Comparison of ENCODE assay signal across 8 mouse cellular contexts in genomic region chr7:25781321-25781936, GRCm38 (mm10). TPM values are rescaled to one million over a fixed set of nuclear protein-coding genes. Genes with fewer than 3 reads are reported as not detected.
DNase-seq lines count a peak whose midpoint lies in the region; ATAC-seq and TF ChIP-seq lines count a peak whose summit lies in the region.

No protein-coding gene starts in this region.

- H3K4me2 ChIP-seq in kidney, embryonic 14.5 days (replicated peaks; ENCODE audit: low read depth, low read length): peak overlapping the region; percentile 60
- H3K4me2 ChIP-seq in heart, embryonic 14.5 days (ENCODE audit: low read length): peak overlapping the region; percentile 85
- H3K4me2 ChIP-seq in lung, embryonic 14.5 days: peak overlapping the region; percentile 72

- H3K27ac ChIP-seq in kidney, embryonic 14.5 days (ENCODE audit: low read depth, low read length): peak overlapping the region; percentile 64; the same call in 1 of the 2 replicates
- peak overlapping the region in 1 of 2 experiments; percentile 59; a peak in 2 of 4 replicates for H3K27ac ChIP-seq in heart, embryonic 14.5 days (replicated peaks in 1 of 2; ENCODE audit: control insufficient read depth in 1 of 2, insufficient read depth in 1 of 2, low read depth in 2 of 2, low read length in 2 of 2)
- peak overlapping the region; percentile 86 for H3K27ac ChIP-seq in lung, embryonic 14.5 days (ENCODE audit: low read depth)

- peak; percentile 65 for ATAC-seq in kidney, embryonic 14.5 days (ENCODE audit: low FRiP score, low TSS enrichment)
- peak; percentile 31; the same call in 1 of the 2 replicates for ATAC-seq in heart, embryonic 14.5 days (ENCODE audit: insufficient number of reproducible peaks, insufficient read depth, low FRiP score, low read depth)
- peak; percentile 55 for ATAC-seq in lung, embryonic 14.5 days (ENCODE audit: insufficient read depth)

- H3K4me3 ChIP-seq in kidney, embryonic 14.5 days (ENCODE audit: low read length): peak overlapping the region; percentile 22
- peak overlapping the region; percentile 31 to 34 for H3K4me3 ChIP-seq in heart, embryonic 14.5 days (ENCODE audit: control insufficient read depth in 1 of 2, insufficient read depth in 1 of 2, low read depth in 1 of 2, low read length in 2 of 2)
- H3K4me3 ChIP-seq in lung, embryonic 14.5 days (ENCODE audit: low read depth, low read length): peak overlapping the region; percentile 30

- 7% methylated on average over 33 of the region's 33 CpGs for WGBS in kidney, embryonic 14.5 days
- WGBS in heart, embryonic 14.5 days: 13% methylated on average over 30 of the region's 33 CpGs
- WGBS in lung, embryonic 14.5 days: 9% methylated on average over 33 of the region's 33 CpGs

- peaks cover 19% of the 10 kb centered on the region for H3K4me1 ChIP-seq in kidney, embryonic 14.5 days (ENCODE audit: control insufficient read depth, insufficient read depth, low read length)
- peaks cover 12 to 27% of the 10 kb centered on the region in 2 experiments for H3K4me1 ChIP-seq in heart, embryonic 14.5 days (ENCODE audit: control insufficient read depth in 2 of 2, insufficient read depth in 2 of 2, low read length in 2 of 2)
- H3K4me1 ChIP-seq in lung, embryonic 14.5 days (ENCODE audit: insufficient read depth): peaks cover 10% of the 10 kb centered on the region; the same call in 1 of the 2 replicates

- H3K27me3 ChIP-seq in kidney, embryonic 14.5 days (ENCODE audit: control insufficient read depth, insufficient read depth, low read length): no peaks in the 10 kb centered on the region
- no peaks in the 10 kb centered on the region for H3K27me3 ChIP-seq in heart, embryonic 14.5 days (ENCODE audit: control insufficient read depth, insufficient read depth, low read length)
- H3K27me3 ChIP-seq in lung, embryonic 14.5 days (ENCODE audit: insufficient read depth, low read length): no peaks in the 10 kb centered on the region

- no peaks in the 10 kb centered on the region for H3K9me3 ChIP-seq in kidney, embryonic 14.5 days (ENCODE audit: control insufficient read depth, low read length)
- no peaks in the 10 kb centered on the region for H3K9me3 ChIP-seq in heart, embryonic 14.5 days (ENCODE audit: control insufficient read depth, low read length)
- no peaks in the 10 kb centered on the region for H3K9me3 ChIP-seq in lung, embryonic 14.5 days (ENCODE audit: low read depth, low read length)

- H3K36me3 ChIP-seq in kidney, embryonic 14.5 days (ENCODE audit: control insufficient read depth, insufficient read depth, low read length): peaks cover 24% of the 10 kb centered on the region
- H3K36me3 ChIP-seq in heart, embryonic 14.5 days (ENCODE audit: control insufficient read depth, insufficient read depth, low read length): peaks cover 17% of the 10 kb centered on the region
- H3K36me3 ChIP-seq in lung, embryonic 14.5 days (ENCODE audit: insufficient read depth): peaks cover 14% of the 10 kb centered on the region; the same call in 1 of the 2 replicates

- peak overlapping the region; percentile 32; the same call in 1 of the 2 replicates for H3K9ac ChIP-seq in kidney, embryonic 14.5 days (ENCODE audit: low read depth, low read length)
- H3K9ac ChIP-seq in heart, embryonic 14.5 days (ENCODE audit: low read length): peak overlapping the region; percentile 66
- peak overlapping the region; percentile 48 for H3K9ac ChIP-seq in lung, embryonic 14.5 days

- DNase-seq in kidney, adult 8-10 months: no peak
- peak; percentile 37 for DNase-seq in embryo, embryonic 10.5 days (ENCODE audit: low spot score)
- DNase-seq in kidney, postnatal 4 days: peak; percentile 61 to 68
- peak; percentile 46 for DNase-seq in lung, embryonic 14.5 days
- DNase-seq in ovary, postnatal 14 days (ENCODE audit: low spot score): peak; percentile 55
- no peak for DNase-seq in frontal cortex, adult 2 months (ENCODE audit: extremely low spot score in 1 of 2, low spot score in 1 of 2)

- TF ChIP-seq CTCF in lung, embryonic 14.5 days (IDR thresholded peaks at IDR 0.05; ENCODE audit: low read depth): no peak

RNA-seq across cellular contexts. Expression of gene Axl, which starts 7.1 kb away (rescaled TPM):
- polyA plus RNA-seq in kidney, embryonic 14.5 days (2014; fragmentation: Nextera tagmentation; extraction: Ambion mirVana): 75.3 and 75.5 TPM in 2 replicates
- polyA plus RNA-seq in heart, embryonic 14.5 days (2014; fragmentation: Nextera tagmentation; extraction: Ambion mirVana): 38.9 and 42.1 TPM in 2 replicates
- 44.1 and 46.5 TPM in 2 replicates for polyA plus RNA-seq in lung, embryonic 14.5 days (2014; fragmentation: Nextera tagmentation; extraction: Ambion mirVana)
- 32.3 and 34.9 TPM in 2 replicates for polyA plus RNA-seq in frontal cortex, adult 2 months (2012; rRNA removed)

RNA-seq across cellular contexts. Expression of gene Hnrnpul1, which starts 26.9 kb away (rescaled TPM):
- polyA plus RNA-seq in kidney, embryonic 14.5 days (2014; fragmentation: Nextera tagmentation; extraction: Ambion mirVana): 65.6 and 86.2 TPM in 2 replicates
- 47.2 and 50.9 TPM in 2 replicates for polyA plus RNA-seq in heart, embryonic 14.5 days (2014; fragmentation: Nextera tagmentation; extraction: Ambion mirVana)
- polyA plus RNA-seq in lung, embryonic 14.5 days (2014; fragmentation: Nextera tagmentation; extraction: Ambion mirVana): 80.3 and 82.0 TPM in 2 replicates
- 47.2 and 47.7 TPM in 2 replicates for polyA plus RNA-seq in frontal cortex, adult 2 months (2012; rRNA removed)

RNA-seq across cellular contexts. Expression of gene Cyp2s1, which starts 35.3 kb away (rescaled TPM):
- polyA plus RNA-seq in kidney, embryonic 14.5 days (2014; fragmentation: Nextera tagmentation; extraction: Ambion mirVana): 9.3 and 13.4 TPM in 2 replicates
- 3.0 and 3.1 TPM in 2 replicates for polyA plus RNA-seq in heart, embryonic 14.5 days (2014; fragmentation: Nextera tagmentation; extraction: Ambion mirVana)
- 3.2 and 3.8 TPM in 2 replicates for polyA plus RNA-seq in lung, embryonic 14.5 days (2014; fragmentation: Nextera tagmentation; extraction: Ambion mirVana)
- polyA plus RNA-seq in frontal cortex, adult 2 months (2012; rRNA removed): 3.3 and 3.6 TPM in 2 replicates

Comparison
In these comparisons a context has a peak if more than half of its experiments do, and no peak if none do; other contexts are left out.
1. DNase-seq: peak in embryo, embryonic 10.5 days (single experiment), kidney, postnatal 4 days (2 of 2), lung, embryonic 14.5 days (single experiment) and ovary, postnatal 14 days (single experiment); none in kidney, adult 8-10 months (0 of 2) and frontal cortex, adult 2 months (0 of 2).
2. Peak in every context shown above with its lines, with median percentiles within 50 percentile points of each other: ATAC-seq, H3K4me2 ChIP-seq, H3K4me3 ChIP-seq and H3K9ac ChIP-seq.